Mouse (Mus musculus): ENCODE data around the gene Rnase11.

DNA sequence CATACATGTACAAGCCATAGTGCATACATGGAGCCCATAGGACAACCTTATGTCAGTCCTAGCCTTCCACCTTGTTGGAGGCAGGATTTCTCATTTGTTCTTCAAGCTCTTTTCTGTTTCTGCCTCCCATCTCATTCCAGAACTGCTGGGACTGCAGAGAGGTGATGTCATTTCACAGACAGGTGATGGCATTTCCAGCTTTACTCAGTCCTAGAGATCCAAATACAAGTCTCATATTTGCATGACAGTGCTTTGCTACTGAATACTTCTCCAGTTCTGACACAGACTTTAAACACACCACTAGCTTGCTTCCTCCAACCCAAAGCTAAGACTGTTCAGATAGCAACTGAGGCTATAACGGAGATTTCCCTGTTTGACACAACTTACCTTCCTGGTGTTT, 29.2 kb upstream of the Rnase11 start:
- TF ChIP-seq CTCF (IDR thresholded peaks at IDR 0.05; ENCODE audit: low read depth, low read length), result no peak
- no peak for TF ChIP-seq POLR2A (IDR thresholded peaks at IDR 0.05; ENCODE audit: extremely low read depth, insufficient read depth, low read length)
